Comparison of ENCODE assay signal across 19 mouse cellular contexts in the genomic region with DNA sequence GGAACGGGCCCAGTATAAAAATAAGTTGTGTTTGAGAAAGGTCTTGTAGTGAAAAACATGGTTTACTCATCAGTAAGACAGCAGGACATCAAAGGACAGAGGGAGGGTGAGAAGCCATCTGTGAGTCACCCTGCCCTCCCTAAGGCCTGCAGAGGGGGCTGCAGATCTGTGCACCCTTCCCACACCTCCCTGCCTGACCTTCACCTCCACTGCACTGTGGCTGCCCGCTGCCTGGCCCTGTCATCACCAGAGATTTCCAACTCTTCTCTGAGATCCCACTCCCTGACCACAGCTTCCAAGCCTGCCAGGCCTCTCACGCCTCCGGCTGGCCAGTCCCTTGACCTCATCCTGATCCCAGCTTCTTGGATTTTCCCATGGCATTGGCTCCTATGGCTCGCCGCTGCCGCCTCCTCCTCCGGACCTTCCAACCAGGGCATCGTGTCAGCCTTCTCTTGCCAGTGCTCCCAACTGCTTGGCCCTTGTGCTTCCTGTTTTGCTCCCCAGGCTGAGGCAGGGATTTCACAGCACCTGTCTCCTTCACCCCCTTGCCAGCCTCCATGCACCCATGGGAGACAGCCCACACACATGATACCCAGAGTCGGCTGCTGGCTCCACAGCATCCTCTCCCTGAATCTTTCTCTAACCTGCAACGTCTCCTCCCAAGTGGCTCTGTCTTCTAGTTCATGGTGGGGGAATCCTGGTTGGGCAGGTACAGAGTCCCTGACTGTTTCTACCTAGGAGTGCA. TPM values are rescaled to one million over a fixed set of nuclear protein-coding genes. Genes with fewer than 3 reads are reported as not detected.
A peak's percentile ranks its signal among the peaks of the same experiment; 100 is the strongest.
DNase-seq lines count a peak whose midpoint lies in the region; ATAC-seq and TF ChIP-seq lines count a peak whose summit lies in the region.
"Had no signal": no experiment of that assay in that cellular context is flagged by ENCODE, and none has a peak within 500 bp of the region (broad histone marks: within the 10 kb centered on the region; RNA-seq: fewer than 3 reads in every experiment).

No protein-coding gene starts in this region.

- TF ChIP-seq EP300 in liver, postnatal 0 days (IDR thresholded peaks at IDR 0.05; ENCODE audit: low read depth): no peak

- no peak overlapping the region for H3K4me2 ChIP-seq in liver, postnatal 0 days (ENCODE audit: low read depth, low read length)
- H3K4me2 ChIP-seq in liver, embryonic 11.5 days: no peak overlapping the region
- H3K4me2 ChIP-seq: forebrain, embryonic 12.5 days; limb, embryonic 12.5 days; lung, embryonic 14.5 days; neural tube, embryonic 13.5 days had no signal

- H3K9me3 ChIP-seq in liver, postnatal 0 days (ENCODE audit: low read length): no peaks in the 10 kb centered on the region
- H3K9me3 ChIP-seq in liver, embryonic 11.5 days (ENCODE audit: control insufficient read depth, low read length): no peaks in the 10 kb centered on the region
- H3K9me3 ChIP-seq: forebrain, embryonic 12.5 days; limb, embryonic 12.5 days; neural tube, embryonic 13.5 days had no signal

- H3K4me1 ChIP-seq in cerebellum, adult 2 months (ENCODE audit: control insufficient read depth, insufficient read depth, low read length): peaks cover 5% of the 10 kb centered on the region; the same call in 1 of the 2 replicates
- peaks cover 4% of the 10 kb centered on the region; the same call in 1 of the 2 replicates for H3K4me1 ChIP-seq in liver, postnatal 0 days (ENCODE audit: insufficient read depth)
- no peaks in the 10 kb centered on the region for H3K4me1 ChIP-seq in liver, embryonic 11.5 days (replicated peaks; ENCODE audit: control insufficient read depth, insufficient read depth, low read length)
- H3K4me1 ChIP-seq: limb, embryonic 12.5 days had no signal

- no peak for ATAC-seq in liver, postnatal 0 days
- ATAC-seq in liver, embryonic 11.5 days (replicated peaks; ENCODE audit: low FRiP score): no peak
- ATAC-seq: midbrain, embryonic 16.5 days; Patski had no signal

- H3K27me3 ChIP-seq in cerebellum, adult 2 months (ENCODE audit: control insufficient read depth, insufficient read depth, low read length): no peaks in the 10 kb centered on the region
- no peaks in the 10 kb centered on the region for H3K27me3 ChIP-seq in liver, postnatal 0 days (ENCODE audit: insufficient read depth, low read length)
- H3K27me3 ChIP-seq in liver, embryonic 11.5 days (replicated peaks; ENCODE audit: control insufficient read depth, insufficient read depth, low read length): no peaks in the 10 kb centered on the region
- H3K27me3 ChIP-seq: Patski had no signal

- no peak for TF ChIP-seq POLR2A in cerebellum, adult 2 months (IDR thresholded peaks at IDR 0.05; ENCODE audit: borderline replicate concordance, insufficient read depth, low read length)

- no peak overlapping the region for H3K9ac ChIP-seq in liver, postnatal 0 days (replicated peaks)
- no peak overlapping the region for H3K9ac ChIP-seq in liver, embryonic 11.5 days (ENCODE audit: low read depth, low read length)
- H3K9ac ChIP-seq: forebrain, embryonic 12.5 days; lung, embryonic 14.5 days; neural tube, embryonic 13.5 days had no signal

- no peaks in the 10 kb centered on the region for H3K36me3 ChIP-seq in liver, postnatal 0 days (replicated peaks; ENCODE audit: insufficient read depth, low read length)
- H3K36me3 ChIP-seq in liver, embryonic 11.5 days (ENCODE audit: control insufficient read depth, insufficient read depth, low read length): no peaks in the 10 kb centered on the region
- H3K36me3 ChIP-seq: forebrain, embryonic 12.5 days; limb, embryonic 12.5 days; neural tube, embryonic 13.5 days had no signal

- H3K27ac ChIP-seq in cerebellum, adult 2 months (ENCODE audit: insufficient read depth, low read length): no peak overlapping the region
- no peak overlapping the region for H3K27ac ChIP-seq in liver, postnatal 0 days (ENCODE audit: low read depth)
- H3K27ac ChIP-seq in liver, embryonic 11.5 days (ENCODE audit: low read depth, low read length): no peak overlapping the region
- H3K27ac ChIP-seq: forebrain, embryonic 12.5 days; limb, embryonic 12.5 days; neural tube, embryonic 13.5 days had no signal

- TF ChIP-seq CTCF in cerebellum, adult 2 months (IDR thresholded peaks at IDR 0.05; ENCODE audit: borderline replicate concordance, insufficient read depth, low read depth, low read length): 0 out of 2 replicates have a peak, but pooled peaks have one; percentile 11
- 0 out of 2 replicates have a peak, but pooled peaks have one; percentile 10 for TF ChIP-seq CTCF in liver, postnatal 0 days (IDR thresholded peaks at IDR 0.05; ENCODE audit: low read depth)

- H3K4me3 ChIP-seq in cerebellum, adult 2 months (replicated peaks; ENCODE audit: insufficient read depth, low read depth, low read length): no peak overlapping the region
- H3K4me3 ChIP-seq in liver, postnatal 0 days (ENCODE audit: low read depth, low read length): no peak overlapping the region
- no peak overlapping the region for H3K4me3 ChIP-seq in liver, embryonic 11.5 days (ENCODE audit: low read depth, low read length)
- H3K4me3 ChIP-seq: forebrain, embryonic 12.5 days; limb, embryonic 12.5 days; neural tube, embryonic 13.5 days had no signal

- WGBS in cerebellum, adult 2 months: 66% methylated on average over 11 of the region's 11 CpGs
- WGBS in liver, postnatal 0 days (ENCODE audit: insufficient replicate concordance): 77% methylated on average over 11 of the region's 11 CpGs
- 68% methylated on average over 11 of the region's 11 CpGs for WGBS in liver, embryonic 11.5 days

- DNase-seq in cerebellum, adult 2 months: no peak
- DNase-seq in cerebellum, adult 9-11 months: no peak
- no peak for DNase-seq in liver, postnatal 0 days
- DNase-seq in liver, embryonic 11.5 days (ENCODE audit: low spot score): no peak
- DNase-seq in 3T3-L1 (ENCODE audit: low read depth, low spot score): peak; percentile 28
- DNase-seq in adrenal gland, postnatal 10 days: peak; percentile 69
- no peak for DNase-seq in thymus, postnatal 36 days
- DNase-seq in right cerebral cortex, postnatal 25 days: no peak
- DNase-seq: cerebellum, postnatal 10 days; heart, adult 11 months; kidney, adult 9 months; lung, embryonic 14.5 days; retina, postnatal 1 day; thymus, adult 18-20 months had no signal

RNA-seq across cellular contexts. Expression of gene Atxn10, which starts 15.9 kb away (rescaled TPM):
- 271 and 274 TPM in 2 replicates for polyA plus RNA-seq in cerebellum, adult 2 months (2012; rRNA removed)
- 77.7 and 83.3 TPM in 2 replicates for polyA plus RNA-seq in liver, postnatal 0 days (2015; fragmentation: Nextera tagmentation; extraction: Ambion mirVana)
- 196 and 215 TPM in 2 replicates for polyA plus RNA-seq in liver, embryonic 11.5 days (2014; fragmentation: Nextera tagmentation; extraction: Ambion mirVana)
- 100 to 1,000 TPM; 107 to 110 TPM for total RNA-seq in adrenal gland, postnatal 10 days (2021)

Comparison
In these comparisons a context has a peak if more than half of its experiments do, and no peak if none do; other contexts are left out.
1. DNase-seq: peak in 3T3-L1 (single experiment) and adrenal gland, postnatal 10 days (single experiment); none in cerebellum, adult 2 months (0 of 2), cerebellum, adult 9-11 months (single experiment), liver, postnatal 0 days (single experiment), liver, embryonic 11.5 days (single experiment), thymus, postnatal 36 days (0 of 2) and right cerebral cortex, postnatal 25 days (single experiment).